Mouse (Mus musculus): Measurements from ENCODE around the gene Map6d1.

Map6d1 gene

GRCm38 (mm10) chr16:20191161-20191882 lies 49.8 kb downstream of the Map6d1 start:
- DNase-seq (ENCODE audit: low read depth) = no peak

DNA sequence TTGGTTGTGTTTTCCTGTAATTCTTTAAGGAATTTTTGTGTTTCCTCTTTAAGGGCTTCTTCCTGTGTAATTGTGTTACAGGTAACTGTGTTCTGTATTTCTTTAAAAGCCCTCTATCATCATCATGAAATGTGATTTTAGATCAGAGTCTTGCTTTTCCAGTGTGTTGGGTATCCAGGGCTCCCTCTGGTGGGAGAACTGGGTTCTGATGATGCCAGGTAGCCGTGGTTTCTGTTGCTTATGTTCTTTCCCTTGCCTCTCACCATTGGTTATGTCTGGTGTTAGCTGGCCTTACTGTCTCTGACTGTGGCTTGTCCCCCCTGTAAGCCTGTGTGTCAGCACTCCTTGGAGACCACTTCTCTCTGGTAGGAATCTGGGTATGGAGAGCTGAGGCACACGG lies 55.8 kb downstream of the Map6d1 start:
- DNase-seq (ENCODE audit: low read depth) = no peak
